Mouse (Mus musculus) kidney, postnatal 10 days (tissue): ENCODE measurements around the gene Zfp354b.

Source experiments
- DNase-seq: peaks from one replicate; pipeline ENCODE4 v3.0.0; 2021; ENCODE audit warnings: mixed read lengths

Gene Zfp354b

GRCm38 (mm10) chr11:50883756-50884155, 47.7 kb downstream of the Zfp354b start:
- no peak for DNase-seq

GRCm38 (mm10) chr11:50878641-50879040, 52.8 kb downstream of the Zfp354b start:
- DNase-seq, result no peak
